Comparison of ENCODE assay signal across 8 mouse cellular contexts in the genomic region with DNA sequence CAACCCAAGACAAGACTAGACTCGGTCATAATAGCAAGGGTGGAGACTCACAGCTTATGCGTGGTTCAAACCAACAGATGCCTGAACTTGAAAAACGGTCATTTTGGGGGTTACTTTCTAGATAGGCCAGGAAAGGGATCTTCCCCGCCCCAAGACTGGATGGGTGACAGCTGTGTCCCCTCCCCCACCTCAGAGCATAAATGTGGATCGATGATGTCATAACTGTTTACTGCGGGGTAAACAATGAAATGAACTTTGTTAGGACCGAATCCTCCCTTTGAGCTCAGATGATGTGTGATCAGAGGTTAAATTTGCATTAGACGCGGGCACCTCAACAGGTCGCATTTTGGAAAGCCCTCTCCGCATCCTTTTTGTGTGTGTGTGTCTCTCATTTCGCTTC. TPM values are rescaled to one million over a fixed set of nuclear protein-coding genes. Genes with fewer than 3 reads are reported as not detected.
DNase-seq lines count a peak whose midpoint lies in the region; ATAC-seq lines count a peak whose summit lies in the region.

No protein-coding gene starts in this region.

- H3K27ac ChIP-seq in heart, embryonic 10.5 days: peak overlapping the region; percentile 98
- H3K27ac ChIP-seq in embryonic facial prominence, embryonic 12.5 days: no peak overlapping the region
- H3K27ac ChIP-seq in intestine, embryonic 14.5 days (ENCODE audit: low read depth): 0 out of 2 replicates have a peak overlapping the region, but pooled peaks have one; percentile 94
- peak overlapping the region; percentile 89; the same call in 1 of the 2 replicates for H3K27ac ChIP-seq in midbrain, embryonic 15.5 days

- 4% methylated on average over 12 of the region's 12 CpGs for WGBS in heart, embryonic 10.5 days
- WGBS in embryonic facial prominence, embryonic 12.5 days: 4% methylated on average over 12 of the region's 12 CpGs
- WGBS in intestine, embryonic 14.5 days: 4% methylated on average over 12 of the region's 12 CpGs
- 2% methylated on average over 12 of the region's 12 CpGs for WGBS in midbrain, embryonic 15.5 days

- peaks cover 7% of the 10 kb centered on the region; the same call in 1 of the 2 replicates for H3K36me3 ChIP-seq in heart, embryonic 10.5 days
- peaks cover under 1% of the 10 kb centered on the region; the same call in 1 of the 2 replicates for H3K36me3 ChIP-seq in embryonic facial prominence, embryonic 12.5 days
- H3K36me3 ChIP-seq in intestine, embryonic 14.5 days (ENCODE audit: control insufficient read depth, insufficient read depth, low read length): no peaks in the 10 kb centered on the region
- H3K36me3 ChIP-seq in midbrain, embryonic 15.5 days (replicated peaks): no peaks in the 10 kb centered on the region

- H3K9me3 ChIP-seq in heart, embryonic 10.5 days: no peaks in the 10 kb centered on the region
- H3K9me3 ChIP-seq in embryonic facial prominence, embryonic 12.5 days: no peaks in the 10 kb centered on the region
- no peaks in the 10 kb centered on the region for H3K9me3 ChIP-seq in intestine, embryonic 14.5 days (ENCODE audit: control insufficient read depth, low read length)
- H3K9me3 ChIP-seq in midbrain, embryonic 15.5 days: no peaks in the 10 kb centered on the region

- DNase-seq in heart, embryonic 10.5 days (ENCODE audit: low spot score): no peak
- no peak for DNase-seq in heart, adult 8-10 months (ENCODE audit: low spot score)
- DNase-seq in intestine, embryonic 14.5 days (ENCODE audit: low spot score): peak; percentile 70
- no peak for DNase-seq in gastrocnemius, postnatal 4 days (ENCODE audit: low spot score in 2 of 2)
- DNase-seq in cerebellum, adult 9-11 months: no peak
- DNase-seq in ovary, postnatal 10 days (ENCODE audit: low spot score): no peak

- ATAC-seq in embryonic facial prominence, embryonic 12.5 days (ENCODE audit: insufficient number of reproducible peaks, insufficient read depth, low FRiP score, low TSS enrichment): no peak
- no peak for ATAC-seq in intestine, embryonic 14.5 days (replicated peaks; ENCODE audit: low FRiP score, low TSS enrichment, low read depth)
- ATAC-seq in midbrain, embryonic 15.5 days (replicated peaks): no peak

- H3K9ac ChIP-seq in embryonic facial prominence, embryonic 12.5 days: 0 out of 2 replicates have a peak overlapping the region, but pooled peaks have one; percentile 94
- H3K9ac ChIP-seq in intestine, embryonic 14.5 days (ENCODE audit: low read length): no peak overlapping the region
- peak overlapping the region; percentile 73 for H3K9ac ChIP-seq in midbrain, embryonic 15.5 days

- H3K27me3 ChIP-seq in heart, embryonic 10.5 days (ENCODE audit: insufficient read depth, poor library complexity, severe bottlenecking): no peaks in the 10 kb centered on the region
- H3K27me3 ChIP-seq in embryonic facial prominence, embryonic 12.5 days: 0 out of 2 replicates have a peak, but pooled peaks cover 3% of the 10 kb centered on the region
- H3K27me3 ChIP-seq in intestine, embryonic 14.5 days (replicated peaks; ENCODE audit: control insufficient read depth, insufficient read depth, low read length): no peaks in the 10 kb centered on the region
- peaks cover 6% of the 10 kb centered on the region; the same call in 1 of the 2 replicates for H3K27me3 ChIP-seq in midbrain, embryonic 15.5 days (replicated peaks)

- peaks cover 46% of the 10 kb centered on the region for H3K4me1 ChIP-seq in heart, embryonic 10.5 days
- H3K4me1 ChIP-seq in embryonic facial prominence, embryonic 12.5 days: peaks cover 30% of the 10 kb centered on the region
- peaks cover 37% of the 10 kb centered on the region for H3K4me1 ChIP-seq in intestine, embryonic 14.5 days (replicated peaks; ENCODE audit: control insufficient read depth, insufficient read depth, low read length)
- H3K4me1 ChIP-seq in midbrain, embryonic 15.5 days: peaks cover 44% of the 10 kb centered on the region

- H3K4me3 ChIP-seq in heart, embryonic 10.5 days: peak overlapping the region; percentile 98
- peak overlapping the region; percentile 90; the same call in 1 of the 2 replicates for H3K4me3 ChIP-seq in embryonic facial prominence, embryonic 12.5 days
- H3K4me3 ChIP-seq in intestine, embryonic 14.5 days (ENCODE audit: low read depth, low read length): peak overlapping the region; percentile 85
- H3K4me3 ChIP-seq in midbrain, embryonic 15.5 days: peak overlapping the region; percentile 74

- peak overlapping the region; percentile 79 for H3K4me2 ChIP-seq in embryonic facial prominence, embryonic 12.5 days (replicated peaks)
- H3K4me2 ChIP-seq in intestine, embryonic 14.5 days (ENCODE audit: low read length): peak overlapping the region; percentile 67
- peak overlapping the region; percentile 86 for H3K4me2 ChIP-seq in midbrain, embryonic 15.5 days

RNA-seq across cellular contexts. Expression of gene Hunk, which starts 1.0 kb away (rescaled TPM):
- 20.0 and 22.8 TPM in 2 replicates for polyA plus RNA-seq in heart, embryonic 10.5 days (2016; fragmentation: Nextera tagmentation; extraction: Ambion mirVana)
- total RNA-seq in heart, adult 8-10 months (2022): under 1 TPM; 0.19 to 0.79 (median 0.45) TPM
- polyA plus RNA-seq in embryonic facial prominence, embryonic 12.5 days (2016; fragmentation: Nextera tagmentation; extraction: Ambion mirVana): 23.8 and 25.0 TPM in 2 replicates
- 11.0 and 12.2 TPM in 2 replicates for polyA plus RNA-seq in intestine, embryonic 14.5 days (2014; fragmentation: Nextera tagmentation; extraction: Ambion mirVana)
- polyA plus RNA-seq in midbrain, embryonic 15.5 days (2015; fragmentation: Nextera tagmentation; extraction: Ambion mirVana): 7.3 TPM in 2 replicates
- 1 to 10 TPM; 6.3 to 7.5 TPM for total RNA-seq in gastrocnemius, postnatal 4 days (2021)
